Mouse (Mus musculus) layer of hippocampus, adult 18-20 months (tissue): ENCODE data around the gene Larp1. TPM values are rescaled to one million over a fixed set of nuclear protein-coding genes. Genes with fewer than 3 reads are reported as not detected.
A peak's percentile ranks its signal among the peaks of the same experiment; 100 is the strongest.
"Not testable (repeated sequence)": the region's sequence is repeated elsewhere in the genome, so short reads cannot be mapped to it uniquely, and the experiment has no call there.

Experiments
- DNase-seq, 2 experiments: peaks; one replicate each; pipeline ENCODE4 v3.0.0; 2022; ENCODE audit warnings: low spot score in 2 of 2
- total RNA-seq, 2 experiments: library from RNA; stranded (reverse); gene quantifications; 2 replicates each; pipeline ENCODE4 v1.2.3; 2021

Larp1 gene
- total RNA-seq, 2 experiments from 2014 or later, result 89.7 to 90.3 TPM

DNA sequence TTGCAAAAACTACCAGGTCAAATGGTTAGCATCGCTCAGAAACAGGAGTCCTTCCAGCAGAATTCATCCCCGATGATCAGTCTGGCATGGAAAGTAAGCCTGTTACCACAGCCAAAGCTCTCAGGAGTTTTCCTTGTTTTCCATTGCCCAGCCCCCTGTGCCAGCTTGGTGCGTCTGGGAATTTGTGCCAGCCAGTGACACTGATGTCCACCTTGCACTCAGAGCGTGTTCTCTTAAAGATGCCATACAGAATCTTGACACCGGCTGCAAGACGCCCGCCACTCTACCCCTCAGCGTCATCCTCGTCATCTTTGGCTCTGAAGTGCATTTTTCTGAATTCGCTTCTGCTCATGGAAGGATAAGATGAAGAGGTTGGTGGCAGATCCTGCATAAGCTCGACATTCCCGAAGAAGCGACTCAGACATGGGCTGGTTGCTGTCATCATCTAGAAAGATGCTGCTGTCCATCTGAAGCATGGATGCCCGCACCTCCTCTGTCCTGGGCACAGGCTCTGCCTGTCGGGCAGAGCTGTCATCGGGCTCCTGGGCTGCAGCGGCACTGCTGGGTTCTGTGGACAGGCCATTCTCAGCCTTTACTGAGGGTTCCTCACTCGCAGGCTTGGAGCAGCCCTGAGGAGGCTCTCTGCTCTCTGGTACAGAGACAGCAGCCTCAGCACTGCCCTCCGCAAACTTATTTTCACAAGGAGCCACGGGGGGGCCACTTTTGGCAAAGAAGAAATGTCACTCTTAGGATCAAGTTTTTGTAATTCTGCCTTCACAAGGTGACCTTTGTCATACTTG, 88.2 kb downstream of the Larp1 start:
- no peak for DNase-seq

DNA sequence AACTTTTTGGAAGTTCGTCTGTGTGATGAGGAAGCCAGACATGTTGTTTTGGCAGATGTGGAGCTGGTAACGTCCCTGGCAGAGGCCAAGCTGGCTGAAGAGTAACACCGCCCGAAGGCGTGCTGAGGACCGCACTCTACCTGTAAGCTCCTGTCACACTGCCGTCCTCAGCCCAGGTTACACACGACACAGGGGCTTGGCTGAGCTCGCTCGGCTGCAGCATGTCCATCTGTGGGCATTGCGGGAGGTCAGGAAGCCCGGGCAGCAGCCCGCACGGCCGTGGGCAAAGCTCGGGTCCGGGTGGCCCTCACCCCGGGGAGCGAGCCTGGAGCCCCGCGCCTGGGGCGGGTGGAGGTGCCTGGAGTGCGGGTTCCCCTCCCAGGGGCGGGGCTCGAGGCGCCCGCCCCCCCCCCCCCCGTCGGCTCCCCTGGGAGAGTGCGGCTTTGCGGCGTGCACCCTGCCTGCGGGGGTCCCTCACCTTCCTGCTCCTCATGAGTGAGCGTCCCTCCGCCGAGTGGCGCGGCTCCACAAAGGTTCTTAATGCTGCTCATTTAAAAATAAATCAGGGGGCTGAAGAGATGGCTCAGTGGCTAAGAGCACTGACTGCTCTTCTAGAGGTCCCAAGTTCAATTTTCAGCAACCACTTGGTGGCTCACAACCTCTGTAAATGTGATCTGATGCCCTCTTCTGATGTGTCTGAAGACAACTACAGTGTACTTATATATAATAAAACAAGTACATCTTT, 88.9 kb downstream of the Larp1 start:
- DNase-seq, result no peak

DNA sequence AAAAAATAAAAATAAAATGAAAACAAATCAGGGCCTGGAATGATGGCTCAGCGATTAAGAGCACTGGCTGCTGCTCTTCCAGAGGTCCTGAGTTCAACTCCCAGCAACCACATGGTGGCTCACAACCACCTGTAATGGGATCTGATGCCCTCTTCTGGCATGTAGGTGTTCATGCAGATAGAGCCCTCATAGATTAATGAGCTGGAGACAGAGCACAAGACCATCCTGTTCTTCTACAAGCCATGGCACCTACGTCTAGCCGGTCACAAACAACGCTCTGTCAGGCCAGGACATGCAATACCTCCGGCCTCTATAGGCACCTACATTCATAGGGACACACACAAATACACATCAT, 89.5 kb downstream of the Larp1 start:
- DNase-seq, result not testable (repeated sequence)

DNA sequence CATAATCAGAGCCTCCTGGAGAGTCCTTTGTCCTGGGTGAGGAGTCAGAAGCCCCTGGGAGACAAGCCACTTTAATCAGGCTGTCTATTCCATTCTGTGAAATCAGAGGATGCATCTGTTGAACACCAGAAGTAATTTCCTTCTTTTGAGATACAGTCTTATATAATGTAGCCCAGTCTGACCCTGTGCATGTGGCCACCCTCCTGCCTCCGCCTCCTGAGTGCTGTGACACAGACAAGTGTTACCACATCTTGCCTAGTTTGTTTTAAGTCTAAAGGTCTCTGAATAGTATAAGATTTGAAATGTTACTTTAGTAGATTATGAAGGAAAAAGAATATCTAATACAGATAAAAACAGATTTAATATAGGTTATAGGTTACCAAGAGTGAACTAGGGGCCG, 91.1 kb downstream of the Larp1 start:
- no peak for DNase-seq

DNA sequence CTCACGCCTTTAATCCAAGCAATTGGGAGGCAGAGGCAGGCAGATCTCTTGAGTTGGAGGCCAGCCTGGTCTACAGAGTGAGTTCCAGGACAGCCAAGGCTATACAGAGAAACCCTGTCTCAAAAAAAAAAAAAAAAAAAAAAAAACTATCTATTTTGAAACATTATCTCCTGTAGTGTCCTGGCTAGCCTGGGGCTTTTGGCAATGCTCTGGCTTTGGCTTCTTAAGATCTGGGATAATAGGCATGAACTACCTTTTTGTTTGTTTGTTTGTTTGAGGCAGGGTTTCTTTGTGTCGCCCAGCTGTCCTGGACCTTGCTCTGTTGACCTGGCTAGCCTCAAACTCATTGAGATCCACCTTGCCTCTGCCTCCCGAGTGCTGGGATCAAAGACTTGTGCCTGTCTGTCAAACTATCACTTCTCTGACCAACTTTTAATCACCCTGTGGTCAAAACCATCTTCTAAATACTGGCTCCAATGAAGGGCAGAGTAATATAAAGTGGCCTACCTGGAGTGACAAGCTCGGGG, 92.4 kb downstream of the Larp1 start:
- no peak for DNase-seq

DNA sequence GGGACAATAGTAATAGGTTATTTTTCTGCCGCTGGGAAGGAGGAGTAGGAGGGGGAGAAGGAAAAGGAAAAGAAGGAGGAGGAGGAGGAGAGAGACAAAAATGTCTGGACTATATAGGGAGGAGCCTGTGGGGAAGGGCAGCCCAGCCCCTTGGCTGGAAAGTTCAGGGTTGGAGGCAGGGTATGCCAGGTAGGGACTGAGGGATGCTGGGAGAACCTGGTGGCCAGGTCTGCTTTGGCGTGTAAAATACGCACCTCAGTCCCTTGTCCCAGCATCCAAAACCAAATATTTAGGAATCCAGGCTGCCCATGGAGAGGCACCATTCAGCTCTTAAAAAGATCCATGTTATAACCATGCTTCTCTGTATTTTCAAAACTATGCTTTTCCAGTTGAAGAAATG, 93.3 kb downstream of the Larp1 start:
- no peak for DNase-seq

DNA sequence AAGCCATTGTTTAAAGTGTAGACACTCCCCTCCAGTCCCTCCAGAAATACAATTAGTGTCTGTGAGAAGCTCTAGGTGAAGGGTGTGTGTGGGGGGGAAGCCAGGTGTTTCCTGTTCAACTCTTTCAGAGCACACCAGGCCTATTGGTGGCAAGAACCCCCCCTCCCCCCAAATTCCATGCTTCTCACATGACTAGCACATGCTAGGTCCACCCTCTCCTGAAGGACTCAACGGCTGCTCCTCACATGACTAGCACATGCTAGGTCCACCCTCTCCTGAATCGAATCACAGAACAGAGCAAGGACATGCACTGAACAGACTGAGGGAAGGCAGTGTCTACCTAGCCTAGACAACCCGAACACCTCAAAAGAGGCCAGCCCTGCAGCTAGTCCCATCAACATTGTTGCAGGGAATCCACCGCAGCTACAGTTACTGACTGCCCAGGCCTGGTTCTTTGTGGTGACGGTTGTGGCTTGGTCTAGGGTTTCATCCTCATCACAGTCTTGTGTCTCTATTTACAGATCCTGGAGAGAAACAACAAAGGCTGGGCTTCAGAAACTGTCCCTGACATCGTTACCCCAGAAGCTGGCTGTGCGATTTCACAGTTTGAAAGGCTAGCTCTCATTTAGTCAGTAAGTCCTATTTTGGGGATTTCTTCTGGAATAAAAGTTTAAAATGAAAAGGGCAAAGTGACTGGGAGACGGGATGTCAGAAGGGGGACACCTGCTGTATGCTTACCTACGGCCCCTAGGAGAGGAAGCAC, 93.9 kb downstream of the Larp1 start:
- no peak for DNase-seq

DNA sequence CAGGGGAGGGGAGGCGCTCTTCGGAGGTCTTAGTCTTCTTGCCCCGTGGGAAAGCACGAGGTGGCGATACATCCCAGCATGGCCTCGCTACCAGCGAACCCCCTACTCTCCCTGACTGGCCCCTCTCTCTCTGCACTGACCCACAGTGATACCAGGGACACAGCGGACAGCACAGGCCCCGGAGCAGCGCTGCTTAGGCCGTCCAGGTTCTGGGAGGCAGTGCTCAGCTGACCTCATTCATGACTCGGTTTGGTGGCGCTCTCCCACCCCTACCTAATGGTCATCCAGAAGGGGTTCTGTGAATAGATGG, 94.4 kb downstream of the Larp1 start:
- no peak for DNase-seq

DNA sequence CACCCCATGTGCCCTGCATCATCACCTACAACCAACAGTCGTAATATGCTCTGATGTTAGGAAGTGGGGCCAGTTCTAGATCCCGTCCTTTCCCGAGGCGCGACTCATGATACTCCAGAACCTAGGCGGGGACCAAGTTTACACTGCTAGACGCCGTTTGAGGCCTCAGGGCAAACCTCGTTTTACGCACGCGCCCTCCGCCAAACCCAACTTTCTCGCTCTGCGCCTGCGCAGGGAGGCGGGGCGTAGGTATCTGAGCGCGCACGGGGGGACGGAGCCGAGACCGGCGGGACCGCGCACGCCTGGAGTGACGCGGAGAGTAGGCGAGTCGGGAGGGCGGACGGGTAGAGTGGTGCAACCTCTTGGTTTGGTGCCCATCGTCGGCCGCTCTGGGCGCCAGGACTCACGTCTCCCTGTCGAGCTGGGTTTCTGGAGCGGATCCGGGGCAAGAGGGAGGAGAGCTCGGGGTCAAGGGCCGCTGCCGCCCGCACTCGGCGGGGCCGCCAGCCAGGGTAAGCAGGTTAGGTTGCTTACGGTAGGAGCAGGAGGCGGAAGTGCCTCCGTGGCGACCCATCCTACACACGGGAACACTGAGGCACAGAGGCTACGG, 94.9 kb downstream of the Larp1 start, which contains the start of gene Cnot8:
Gene Cnot8 (plus strand): TSS at position 457 of the 610 bp plus-strand sequence.
- DNase-seq, result peak; percentile 99

DNA sequence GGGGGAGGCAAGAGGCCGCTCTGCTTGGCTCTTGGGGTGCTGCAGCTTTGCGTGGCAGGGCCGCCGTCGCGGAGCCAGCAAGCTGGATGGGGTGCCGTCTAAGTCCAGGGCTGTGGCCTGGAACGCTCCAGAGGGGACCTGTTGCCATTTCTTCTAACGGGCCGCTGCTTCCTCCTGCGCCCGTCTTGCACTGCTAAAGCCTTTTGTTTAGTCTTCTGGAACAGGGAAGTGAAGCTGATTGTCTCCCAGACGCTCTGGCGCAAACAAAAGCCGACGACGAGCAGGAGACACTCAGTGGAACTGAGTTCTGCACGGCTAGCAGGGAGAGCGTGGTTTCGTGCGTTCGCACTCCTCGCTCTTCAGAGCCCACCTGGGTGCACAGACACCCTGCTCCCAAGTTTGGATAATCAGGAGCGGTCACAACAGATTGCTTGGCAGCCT, 95.5 kb downstream of the Larp1 start:
- DNase-seq, result peak in 1 of 2 experiments; percentile 53

DNA sequence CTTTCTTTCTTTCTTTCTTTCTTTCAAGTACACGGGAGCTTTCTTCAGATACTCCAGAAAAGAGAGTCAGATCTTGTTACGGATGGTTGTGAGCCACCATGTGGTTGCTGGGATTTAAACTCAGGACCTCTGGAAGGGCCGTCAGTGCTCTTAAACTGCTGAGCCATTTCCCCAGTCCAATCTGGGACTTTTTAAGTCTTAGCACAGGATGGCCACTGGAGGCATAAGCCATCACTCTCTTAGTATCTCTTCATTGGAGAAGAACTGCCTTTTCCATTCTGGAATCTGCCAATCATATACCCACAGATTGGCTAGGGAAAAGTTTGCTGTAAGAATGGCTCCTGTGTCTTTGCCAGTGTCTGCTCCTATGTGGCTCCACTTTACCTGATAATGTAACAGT, 98.1 kb downstream of the Larp1 start:
- DNase-seq, result no peak

DNA sequence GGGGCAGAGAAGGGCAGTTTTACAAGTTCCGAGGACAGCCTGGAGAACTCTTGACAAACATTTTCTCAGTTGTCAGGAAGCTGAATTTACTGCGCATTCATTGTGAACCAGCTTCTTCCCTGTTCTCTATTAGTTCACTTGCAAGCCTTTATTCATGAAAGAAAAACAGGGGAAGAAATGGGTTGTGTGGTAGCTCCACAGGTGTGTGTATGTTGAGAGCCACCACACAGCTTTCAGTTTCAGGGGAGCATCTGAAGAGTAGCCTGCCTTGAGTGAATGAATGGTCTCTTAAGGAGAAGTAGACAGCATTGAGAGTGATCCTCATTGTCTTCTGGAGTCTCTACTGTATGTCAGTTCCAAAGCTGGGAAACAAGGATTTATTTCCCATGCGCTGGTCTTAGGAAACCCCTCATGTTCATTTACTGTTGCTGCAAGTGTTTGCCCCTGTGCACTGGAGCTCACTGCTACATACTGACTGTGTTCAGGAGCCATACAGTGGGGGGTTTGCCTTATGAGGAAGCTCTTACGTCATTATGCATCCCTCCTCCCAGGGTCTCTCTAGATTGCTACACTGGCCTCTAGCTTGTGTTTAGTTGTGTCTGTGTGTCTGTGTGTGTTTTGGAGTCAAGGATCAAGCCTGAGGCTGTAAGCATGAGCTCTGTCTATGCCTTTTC, 98.9 kb downstream of the Larp1 start:
- no peak for DNase-seq

Other genes starting within 250 kb of the Larp1 start
- 10 to 100 TPM; 58.2 to 59.0 TPM for gene Sap30l, start 207.4 kb upstream of the Larp1 start, total RNA-seq
- not detected for gene Hand1, start 176.2 kb upstream of the Larp1 start, total RNA-seq
- gene Gm12248, start 84.1 kb downstream of the Larp1 start, total RNA-seq, result not detected
- gene Cnot8, start 95.1 kb downstream of the Larp1 start, total RNA-seq, result 10 to 100 TPM; 54.9 to 55.5 TPM
- 10 to 100 TPM; 20.1 TPM for gene Gemin5, start 159.5 kb downstream of the Larp1 start, total RNA-seq
- 10 to 100 TPM; 32.4 to 37.6 TPM for gene Mrpl22, start 162.6 kb downstream of the Larp1 start, total RNA-seq
- gene Igtp, start 190.5 kb downstream of the Larp1 start, total RNA-seq, result 1 to 10 TPM; 2.2 to 2.3 TPM
- gene Irgm2, start 190.6 kb downstream of the Larp1 start, total RNA-seq, result 1 to 10 TPM; 1.9 to 2.2 TPM